Mouse (Mus musculus): Measurements from ENCODE around the gene Psg25. TPM values are rescaled to one million over a fixed set of nuclear protein-coding genes. Genes with fewer than 3 reads are reported as not detected.

Psg25 gene
- polyA plus RNA-seq, 1 experiment from 2014 or later, result not detected

Other genes with a start within 250 kb of the Psg25 start
- not detected in 2 replicates for gene Psg18, start 177.3 kb downstream of the Psg25 start, polyA plus RNA-seq (2015; fragmentation: Nextera tagmentation; extraction: Ambion mirVana)
- not detected in 2 replicates for gene Psg28, start 100.2 kb downstream of the Psg25 start, polyA plus RNA-seq (2015; fragmentation: Nextera tagmentation; extraction: Ambion mirVana)
- not detected in 2 replicates for gene Psg26, start 48.1 kb downstream of the Psg25 start, polyA plus RNA-seq (2015; fragmentation: Nextera tagmentation; extraction: Ambion mirVana)
- gene Psg27, start 35.0 kb upstream of the Psg25 start, polyA plus RNA-seq (2015; fragmentation: Nextera tagmentation; extraction: Ambion mirVana), result not detected in 2 replicates
- not detected in 2 replicates for gene Psg23, start 84.2 kb upstream of the Psg25 start, polyA plus RNA-seq (2015; fragmentation: Nextera tagmentation; extraction: Ambion mirVana)
- gene Psg21, start 124.5 kb upstream of the Psg25 start, polyA plus RNA-seq (2015; fragmentation: Nextera tagmentation; extraction: Ambion mirVana), result not detected in 2 replicates
- not detected in 2 replicates for gene Psg20, start 153.9 kb upstream of the Psg25 start, polyA plus RNA-seq (2015; fragmentation: Nextera tagmentation; extraction: Ambion mirVana)
- gene Psg22, start 185.8 kb upstream of the Psg25 start, polyA plus RNA-seq (2015; fragmentation: Nextera tagmentation; extraction: Ambion mirVana), result not detected in 2 replicates

All from heart, embryonic 16.5 days (tissue).